Mouse (Mus musculus): ENCODE measurements around the gene Ybey. TPM values are rescaled to one million over a fixed set of nuclear protein-coding genes. Genes with fewer than 3 reads are reported as not detected.
A peak's percentile ranks its signal among the peaks of the same experiment; 100 is the strongest.

Gene Ybey
- 8.1 and 8.3 TPM in 2 replicates for polyA plus RNA-seq (2016; fragmentation: Nextera tagmentation; extraction: Ambion mirVana)

DNA sequence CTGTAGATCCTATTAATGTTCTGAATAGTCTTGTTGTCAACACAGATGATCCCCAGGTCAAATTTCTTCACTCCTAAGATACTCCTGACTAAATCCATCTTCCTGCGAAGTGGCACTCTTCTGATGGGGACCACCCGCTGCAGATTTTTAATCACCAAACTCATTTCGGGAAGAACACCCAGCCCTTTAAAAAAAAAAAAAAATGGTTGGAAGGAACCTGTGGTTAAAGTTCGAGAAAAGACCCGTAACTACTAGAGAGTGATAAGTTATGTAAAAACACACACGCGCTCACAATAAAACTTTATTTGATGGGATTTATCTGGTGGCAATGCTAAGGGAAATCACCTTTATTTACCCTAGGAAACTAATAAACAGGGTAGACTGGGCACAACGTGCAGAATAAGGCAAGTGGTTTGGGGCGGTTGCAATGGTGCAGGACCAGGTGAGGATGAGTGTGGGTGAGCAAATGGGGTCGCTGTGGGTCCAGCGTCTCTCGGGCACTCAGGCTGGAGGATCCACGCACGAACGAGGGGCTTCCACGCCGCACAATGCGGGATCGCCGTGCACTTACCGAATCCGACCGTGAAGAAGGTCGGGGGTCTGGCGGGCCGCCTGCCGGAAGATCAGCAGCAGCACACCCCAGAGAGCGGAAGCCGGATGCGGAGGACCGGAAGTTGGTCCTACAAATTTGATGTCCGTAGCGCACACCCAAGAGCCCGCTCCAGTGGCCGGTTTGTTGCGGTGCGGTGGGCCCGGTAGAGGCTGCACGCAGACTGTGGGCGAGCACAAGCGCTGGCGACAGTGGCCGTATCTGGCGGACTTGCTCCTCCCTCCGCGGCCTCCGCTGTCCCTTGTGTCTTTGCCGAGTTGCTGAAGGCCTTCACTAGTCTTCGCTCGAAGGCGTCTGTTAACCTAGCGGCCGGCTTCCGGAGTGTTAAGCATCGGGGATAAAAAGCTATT is at the start of gene Ybey, which contains the start of gene Mcm3ap:
TSS of gene Ybey (minus strand) at position 912 of the 960 bp plus-strand sequence.
TSS of gene Mcm3ap (plus strand) at position 725 of the 960 bp plus-strand sequence.
- no peaks in the 10 kb centered on the region for H3K9me3 ChIP-seq
- peak within 1 kb of the TSS; percentile 91 for H3K4me3 ChIP-seq
- H3K27ac ChIP-seq: peak within 1 kb of the TSS; percentile 95
- peaks cover 6% of the 10 kb centered on the region; the same call in 1 of the 2 replicates for H3K4me1 ChIP-seq
- peaks cover 44% of the 10 kb centered on the region for H3K36me3 ChIP-seq
- no peaks in the 10 kb centered on the region for H3K27me3 ChIP-seq (ENCODE audit: insufficient read depth, poor library complexity, severe bottlenecking)
- WGBS: 1% methylated on average over 55 of the region's 55 CpGs
- DNase-seq (ENCODE audit: low spot score): peak; percentile 96

DNA sequence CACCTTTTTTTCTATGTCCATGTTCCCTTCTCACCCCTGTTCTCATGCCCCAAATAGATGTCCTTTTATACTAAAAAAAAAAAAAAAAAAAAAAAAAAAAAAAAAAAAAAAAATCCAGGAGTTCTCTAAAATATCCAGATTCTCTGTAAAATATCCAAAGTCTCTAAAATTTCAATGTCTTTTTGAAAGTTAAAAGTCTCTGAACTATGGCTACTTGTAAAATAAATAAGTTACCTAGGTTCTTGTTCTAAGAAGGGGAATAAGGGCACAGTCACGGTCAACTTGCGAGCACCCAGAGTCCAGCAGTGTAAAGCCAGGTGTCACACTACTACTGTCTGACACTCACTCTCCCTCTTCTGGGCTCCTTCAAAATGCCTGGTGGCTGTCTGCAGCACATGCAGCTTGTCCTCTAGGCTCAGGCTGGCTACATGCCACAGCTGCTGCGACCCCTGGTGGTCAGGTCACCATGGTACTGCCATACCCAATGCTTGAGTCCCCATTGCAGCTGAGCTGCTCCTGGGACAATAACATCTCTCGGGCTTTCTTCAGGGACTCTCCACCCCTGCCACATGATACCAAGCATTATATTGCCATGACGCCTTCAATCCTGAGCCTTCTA is 44.2 kb upstream of the Ybey start:
- Histone ChIP-seq H3K4me1 (no peaks in the 10 kb centered on the region), H3K27ac (no peak overlapping the region), H3K4me3 (no peak overlapping the region), H3K36me3 (peaks cover 85% of the 10 kb centered on the region), H3K9me3 (no peaks in the 10 kb centered on the region), H3K27me3 (ENCODE audit: insufficient read depth, poor library complexity, severe bottlenecking) (no peaks in the 10 kb centered on the region)
- DNase-seq (ENCODE audit: low spot score): peak; percentile 94
- WGBS: 32% methylated on average over 5 of the region's 5 CpGs

DNA sequence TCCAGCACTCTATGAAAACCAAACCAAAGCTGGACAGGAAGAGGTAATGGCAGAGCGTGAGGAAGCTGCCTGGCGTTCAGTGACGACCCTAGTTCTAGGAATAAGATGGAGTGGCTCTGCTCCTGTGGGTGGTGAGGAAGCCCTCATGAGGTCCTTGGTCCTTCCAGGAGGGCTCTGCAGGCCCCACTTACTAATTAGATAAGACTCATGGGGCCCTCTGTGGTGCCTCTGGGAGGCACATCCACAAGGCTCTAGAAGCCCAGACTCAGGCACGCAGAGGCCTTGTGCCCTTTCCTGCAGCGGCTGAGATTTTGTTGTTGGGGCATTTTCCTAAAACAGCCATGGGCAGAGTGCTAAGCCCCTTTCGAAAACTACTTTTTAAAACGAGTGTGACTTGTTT is 37.0 kb upstream of the Ybey start:
- Histone ChIP-seq H3K4me3 (no peak overlapping the region), H3K27ac (no peak overlapping the region), H3K36me3 (peaks cover 88% of the 10 kb centered on the region), H3K27me3 (ENCODE audit: insufficient read depth, poor library complexity, severe bottlenecking) (no peaks in the 10 kb centered on the region), H3K4me1 (0 out of 2 replicates have a peak, but pooled peaks cover 3% of the 10 kb centered on the region), H3K9me3 (no peaks in the 10 kb centered on the region)
- DNase-seq (ENCODE audit: low spot score): no peak
- WGBS: 87% methylated on average over 7 of the region's 7 CpGs

DNA sequence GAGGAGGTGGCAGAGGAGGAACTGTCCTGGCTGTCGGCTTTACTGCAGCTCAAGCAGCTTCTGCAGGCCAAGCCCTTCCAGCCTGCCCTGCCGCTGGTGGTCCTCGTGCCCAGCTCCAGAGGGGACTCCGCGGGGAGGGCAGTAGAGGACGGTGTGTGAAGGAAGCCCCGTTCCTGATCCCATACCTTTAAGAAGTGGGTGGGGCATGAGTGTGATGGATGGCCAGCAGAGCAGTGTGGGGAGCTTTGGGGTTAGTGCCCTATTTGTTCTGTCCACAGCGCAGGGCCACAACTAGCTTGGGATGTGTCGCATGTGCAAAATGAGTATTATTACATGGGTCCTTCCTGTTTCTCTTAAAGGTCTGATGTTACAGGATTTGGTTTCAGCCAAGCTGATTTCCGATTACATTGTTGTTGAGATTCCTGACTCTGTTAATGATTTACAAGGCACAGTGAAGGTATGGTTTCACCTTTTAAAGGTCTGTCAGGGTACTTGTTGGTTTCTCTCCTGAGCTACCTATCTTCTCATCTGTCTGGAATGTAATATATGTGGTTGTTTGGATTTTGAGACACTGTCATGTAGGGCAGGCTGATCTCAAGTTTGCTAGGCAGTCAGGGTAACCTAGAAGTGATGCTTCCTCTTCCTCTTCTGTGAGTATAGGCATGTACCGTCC is 35.5 kb upstream of the Ybey start:
- Histone ChIP-seq H3K27me3 (ENCODE audit: insufficient read depth, poor library complexity, severe bottlenecking) (no peaks in the 10 kb centered on the region), H3K4me1 (0 out of 2 replicates have a peak, but pooled peaks cover 3% of the 10 kb centered on the region), H3K4me3 (no peak overlapping the region), H3K9me3 (no peaks in the 10 kb centered on the region), H3K27ac (no peak overlapping the region), H3K36me3 (peaks cover 88% of the 10 kb centered on the region)
- WGBS: 87% methylated on average over 11 of the region's 11 CpGs
- no peak for DNase-seq (ENCODE audit: low spot score)

DNA sequence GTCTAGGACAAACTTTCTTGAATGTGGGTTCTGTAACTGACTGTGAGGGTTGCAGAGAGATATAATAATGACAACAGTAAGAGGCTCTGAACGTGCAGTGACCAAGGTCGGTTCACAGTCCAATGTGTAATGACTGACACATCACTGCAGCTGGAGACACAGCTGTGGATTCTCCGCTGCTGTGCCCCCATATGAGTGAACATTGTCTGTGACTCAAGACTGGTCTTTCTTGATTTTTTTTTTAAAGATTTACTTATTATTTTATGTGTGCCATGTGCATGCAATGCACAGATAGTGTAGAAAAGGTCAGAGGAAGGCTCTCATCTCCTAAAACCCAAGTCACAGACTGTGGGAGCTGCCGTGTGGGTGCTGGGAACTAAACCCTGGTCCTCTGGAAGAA is 28.6 kb upstream of the Ybey start:
- no peaks in the 10 kb centered on the region for H3K27me3 ChIP-seq (ENCODE audit: insufficient read depth, poor library complexity, severe bottlenecking)
- 91% methylated on average over 4 of the region's 4 CpGs for WGBS
- no peak overlapping the region for H3K4me3 ChIP-seq
- peaks cover 86% of the 10 kb centered on the region for H3K36me3 ChIP-seq
- no peak for DNase-seq (ENCODE audit: low spot score)
- H3K4me1 ChIP-seq: no peaks in the 10 kb centered on the region
- H3K27ac ChIP-seq: no peak overlapping the region
- H3K9me3 ChIP-seq: no peaks in the 10 kb centered on the region

DNA sequence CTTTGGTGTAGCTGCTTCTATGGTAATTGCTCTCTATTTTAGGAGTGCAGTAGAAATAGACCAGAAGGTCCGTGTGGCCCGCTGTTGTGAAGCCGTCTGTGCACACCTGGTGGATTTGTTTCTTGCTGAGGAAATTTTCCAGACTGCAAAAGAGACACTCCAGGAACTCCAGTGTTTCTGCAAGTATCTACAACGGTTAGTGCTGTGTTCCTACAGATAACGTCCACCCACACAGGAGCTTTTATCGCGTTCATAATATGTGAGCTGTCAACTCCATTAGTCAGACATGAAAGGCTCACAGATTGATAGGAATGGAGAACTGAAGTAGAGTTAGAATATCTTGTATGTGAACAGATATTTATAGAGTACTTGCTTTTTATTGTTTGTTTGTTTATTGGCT is 27.5 kb upstream of the Ybey start:
- Histone ChIP-seq H3K27ac (no peak overlapping the region), H3K27me3 (ENCODE audit: insufficient read depth, poor library complexity, severe bottlenecking) (no peaks in the 10 kb centered on the region), H3K9me3 (no peaks in the 10 kb centered on the region), H3K4me3 (no peak overlapping the region), H3K4me1 (no peaks in the 10 kb centered on the region), H3K36me3 (peaks cover 83% of the 10 kb centered on the region)
- no peak for DNase-seq (ENCODE audit: low spot score)
- 62% methylated on average over 7 of the region's 7 CpGs for WGBS

DNA sequence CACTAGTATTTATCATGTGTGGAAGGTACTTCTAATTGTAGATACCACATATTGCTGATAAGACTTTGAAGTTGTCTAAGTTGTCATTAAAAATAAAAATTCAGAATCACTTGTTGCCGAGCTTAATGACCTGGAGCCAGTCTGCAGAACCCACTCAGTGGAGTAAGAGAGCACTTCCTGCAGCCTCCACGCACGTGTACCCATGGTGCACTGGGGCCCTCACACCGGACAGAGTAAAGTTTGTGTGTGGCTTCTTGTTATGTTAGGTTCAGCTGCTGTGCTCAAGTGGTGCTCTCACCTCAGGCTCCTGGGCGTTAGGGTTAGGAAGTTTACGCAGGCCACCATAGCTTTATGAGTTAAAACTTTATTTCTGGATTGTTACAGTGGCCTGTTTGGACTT is 26.6 kb upstream of the Ybey start:
- WGBS: 87% methylated on average over 6 of the region's 6 CpGs
- no peaks in the 10 kb centered on the region for H3K4me1 ChIP-seq
- no peak for DNase-seq (ENCODE audit: low spot score)
- no peaks in the 10 kb centered on the region for H3K9me3 ChIP-seq
- peaks cover 85% of the 10 kb centered on the region for H3K36me3 ChIP-seq
- H3K27me3 ChIP-seq (ENCODE audit: insufficient read depth, poor library complexity, severe bottlenecking): no peaks in the 10 kb centered on the region
- H3K27ac ChIP-seq: no peak overlapping the region
- no peak overlapping the region for H3K4me3 ChIP-seq

DNA sequence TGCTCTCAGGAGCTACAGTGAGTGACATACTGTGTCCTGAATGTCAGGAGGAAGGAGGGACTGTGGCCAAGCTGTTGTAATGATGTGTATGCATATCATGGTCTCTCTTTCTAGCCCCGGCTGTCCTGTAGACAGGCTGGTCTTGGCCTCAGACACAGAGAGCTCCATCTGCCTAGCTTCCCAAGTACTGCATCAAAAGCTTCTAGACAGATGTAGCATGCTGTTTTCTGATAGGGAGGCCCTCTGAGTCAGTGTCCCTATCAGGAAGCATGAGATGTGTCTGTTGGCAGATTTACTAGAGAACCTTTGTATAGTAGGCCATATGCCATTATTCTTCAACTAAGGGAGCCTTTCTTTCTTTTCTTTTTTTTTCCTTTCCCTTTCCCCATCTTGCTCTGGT is 24.6 kb upstream of the Ybey start:
- 71% methylated on average over 1 of the region's 1 CpGs for WGBS
- no peaks in the 10 kb centered on the region for H3K27me3 ChIP-seq (ENCODE audit: insufficient read depth, poor library complexity, severe bottlenecking)

DNA sequence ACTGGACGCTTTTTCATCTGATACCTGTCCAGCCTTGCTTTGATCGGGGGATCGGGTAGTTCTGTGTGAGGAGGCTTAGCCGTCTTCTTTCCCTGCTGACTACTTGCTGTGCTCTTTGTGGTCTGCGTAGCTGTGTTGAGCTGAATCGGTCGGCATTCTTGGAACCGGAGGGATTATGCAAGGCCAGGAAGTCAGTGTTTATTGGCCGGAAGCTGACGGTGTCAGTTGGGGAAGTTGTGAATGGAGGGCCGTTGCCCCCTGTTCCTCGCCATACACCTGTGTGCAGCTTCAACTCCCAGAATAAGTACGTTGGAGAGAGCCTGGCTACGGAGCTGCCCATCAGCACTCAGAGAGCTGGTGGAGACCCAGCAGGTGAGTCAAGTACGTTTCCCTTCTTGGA is 20.3 kb upstream of the Ybey start:
- WGBS: 91% methylated on average over 15 of the region's 15 CpGs
- Histone ChIP-seq H3K4me3 (no peak overlapping the region), H3K27ac (no peak overlapping the region), H3K36me3 (peaks cover 93% of the 10 kb centered on the region), H3K4me1 (no peaks in the 10 kb centered on the region), H3K9me3 (no peaks in the 10 kb centered on the region), H3K27me3 (ENCODE audit: insufficient read depth, poor library complexity, severe bottlenecking) (no peaks in the 10 kb centered on the region)
- no peak for DNase-seq (ENCODE audit: low spot score)

More for the DNA sequence above, 24.6 kb upstream of the Ybey start:
- Histone ChIP-seq H3K27ac (no peak overlapping the region), H3K4me3 (no peak overlapping the region), H3K4me1 (no peaks in the 10 kb centered on the region), H3K9me3 (no peaks in the 10 kb centered on the region), H3K36me3 (peaks cover 85% of the 10 kb centered on the region)
- no peak for DNase-seq (ENCODE audit: low spot score)

DNA sequence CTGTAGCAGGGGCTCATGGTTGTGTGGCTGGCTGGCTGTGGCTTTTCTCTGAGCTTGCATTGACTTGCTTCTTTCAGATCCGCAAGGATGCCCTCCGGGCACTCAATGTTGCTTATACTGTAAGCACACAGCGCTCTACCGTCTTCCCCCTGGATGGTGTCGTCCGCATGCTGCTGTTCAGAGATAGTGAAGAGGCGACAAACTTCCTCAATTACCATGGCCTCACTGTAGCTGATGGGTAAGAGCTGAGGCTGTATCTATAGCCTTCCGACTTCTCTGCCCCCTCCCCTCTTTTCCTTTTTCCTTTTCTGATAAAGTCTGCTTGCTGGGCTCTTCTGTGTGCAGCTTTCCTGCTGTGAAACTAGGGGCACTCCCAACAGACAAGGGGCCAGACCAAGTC is 19.4 kb upstream of the Ybey start:
- H3K27me3 ChIP-seq (ENCODE audit: insufficient read depth, poor library complexity, severe bottlenecking): no peaks in the 10 kb centered on the region
- no peaks in the 10 kb centered on the region for H3K4me1 ChIP-seq
- H3K27ac ChIP-seq: no peak overlapping the region
- DNase-seq (ENCODE audit: low spot score): no peak
- peaks cover 93% of the 10 kb centered on the region for H3K36me3 ChIP-seq
- H3K4me3 ChIP-seq: no peak overlapping the region
- 62% methylated on average over 8 of the region's 8 CpGs for WGBS
- no peaks in the 10 kb centered on the region for H3K9me3 ChIP-seq

DNA sequence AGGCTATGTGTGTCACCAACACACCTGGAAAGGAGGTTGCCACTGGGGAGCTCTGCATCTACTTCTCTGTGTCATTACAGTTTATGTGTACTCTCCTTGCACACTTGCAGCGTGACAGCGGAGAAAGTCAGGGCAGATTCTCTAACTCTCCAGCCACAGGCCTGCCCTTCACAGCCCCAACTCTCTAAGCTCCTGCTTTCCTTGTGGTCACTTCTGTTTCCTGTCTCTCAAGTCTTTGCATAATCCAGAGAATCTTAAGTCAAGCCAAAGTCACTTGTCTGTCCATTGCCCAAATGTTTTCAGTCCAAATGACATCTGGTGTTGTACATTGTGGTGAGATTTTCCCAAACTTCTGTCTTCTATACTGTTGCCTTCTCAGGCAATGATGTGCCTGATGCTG is 17.4 kb upstream of the Ybey start:
- peaks cover 96% of the 10 kb centered on the region for H3K36me3 ChIP-seq
- H3K27me3 ChIP-seq (ENCODE audit: insufficient read depth, poor library complexity, severe bottlenecking): no peaks in the 10 kb centered on the region
- no peak overlapping the region for H3K27ac ChIP-seq
- no peaks in the 10 kb centered on the region for H3K4me1 ChIP-seq
- no peaks in the 10 kb centered on the region for H3K9me3 ChIP-seq
- H3K4me3 ChIP-seq: no peak overlapping the region
- DNase-seq (ENCODE audit: low spot score): no peak
- 94% methylated on average over 2 of the region's 2 CpGs for WGBS

DNA sequence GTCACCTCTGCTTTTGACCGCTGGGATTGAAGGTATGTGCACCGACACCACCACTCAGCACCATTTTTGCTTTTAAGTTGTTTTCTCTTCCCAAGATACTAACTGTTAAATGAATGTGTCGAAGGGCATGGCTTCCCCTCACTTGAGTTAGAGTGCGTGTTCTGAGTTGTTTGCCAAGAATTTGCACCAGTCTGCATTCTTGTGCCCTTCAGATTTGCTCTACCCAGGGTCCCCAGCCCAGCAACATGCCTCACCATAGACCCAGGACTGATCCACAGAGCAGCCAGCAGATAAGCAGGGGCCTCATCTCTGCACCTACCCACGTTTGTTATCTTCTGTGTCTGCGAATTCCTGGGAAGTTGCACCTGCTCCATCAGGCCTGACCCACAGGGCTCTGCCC is 12.6 kb upstream of the Ybey start:
- DNase-seq (ENCODE audit: low spot score): no peak
- Histone ChIP-seq H3K36me3 (peaks cover 95% of the 10 kb centered on the region), H3K4me1 (no peaks in the 10 kb centered on the region), H3K27ac (no peak overlapping the region), H3K9me3 (no peaks in the 10 kb centered on the region), H3K27me3 (ENCODE audit: insufficient read depth, poor library complexity, severe bottlenecking) (no peaks in the 10 kb centered on the region), H3K4me3 (no peak overlapping the region)
- 76% methylated on average over 6 of the region's 6 CpGs for WGBS

DNA sequence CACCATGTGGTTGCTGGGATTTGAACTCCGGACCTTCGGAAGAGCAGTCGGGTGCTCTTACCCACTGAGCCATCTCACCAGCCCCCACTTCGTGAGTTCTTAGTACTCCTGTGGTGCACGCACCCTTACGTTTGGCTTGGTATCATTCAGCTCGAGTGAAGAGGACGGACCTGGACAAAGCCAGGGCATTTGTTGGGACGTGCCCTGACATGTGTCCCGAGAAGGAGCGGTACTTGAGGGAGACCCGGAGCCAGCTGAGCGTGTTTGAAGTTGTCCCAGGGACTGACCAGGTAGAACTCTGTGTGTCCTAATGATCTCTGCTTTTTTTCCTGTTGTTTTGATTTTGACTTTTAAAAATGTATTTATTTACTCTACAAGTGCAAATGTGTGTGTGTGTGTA is 11.9 kb upstream of the Ybey start:
- no peaks in the 10 kb centered on the region for H3K9me3 ChIP-seq
- DNase-seq (ENCODE audit: low spot score): no peak
- no peaks in the 10 kb centered on the region for H3K27me3 ChIP-seq (ENCODE audit: insufficient read depth, poor library complexity, severe bottlenecking)
- no peak overlapping the region for H3K4me3 ChIP-seq
- H3K4me1 ChIP-seq: no peaks in the 10 kb centered on the region
- H3K27ac ChIP-seq: no peak overlapping the region
- WGBS: 93% methylated on average over 13 of the region's 13 CpGs
- peaks cover 95% of the 10 kb centered on the region for H3K36me3 ChIP-seq
